Mouse (Mus musculus) leukemia stem cell, adult 10-12 weeks (primary cell): ENCODE measurements around the gene Tff3. TPM values are rescaled to one million over a fixed set of nuclear protein-coding genes. Genes with fewer than 3 reads are reported as not detected.

Experiments
- polyA plus RNA-seq: library from polyadenylated mRNA; stranded (reverse); fragments of >175 nt; gene quantifications from 2 replicates; pipeline ENCODE4 v1.2.3, GENCODE M21; 2012; ENCODE audit warnings: low replicate concordance

The Tff3 gene
- not detected in 2 replicates for polyA plus RNA-seq

DNA sequence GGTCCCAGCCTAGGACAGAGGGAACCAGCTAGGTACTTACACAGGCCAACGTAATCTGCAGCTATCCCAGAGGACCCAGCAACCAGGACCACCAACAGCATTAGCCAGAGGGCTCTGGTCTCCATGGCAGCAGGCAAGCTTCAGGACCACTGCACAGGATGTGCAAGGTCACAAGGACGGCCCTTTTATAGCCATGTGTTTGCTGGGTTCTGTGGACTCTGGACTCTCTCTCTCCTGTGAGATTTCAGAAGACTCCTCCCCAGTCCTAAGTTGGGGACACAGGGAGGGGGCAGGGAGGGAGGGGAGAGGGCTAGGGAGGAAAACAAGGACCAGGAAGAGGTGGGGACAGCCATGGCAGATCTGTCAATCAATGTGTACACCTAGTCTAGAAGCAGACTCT, at the start of gene Tff3:
Gene Tff3 (minus strand): TSS at position 195 of the 400 bp plus-strand sequence.

DNA sequence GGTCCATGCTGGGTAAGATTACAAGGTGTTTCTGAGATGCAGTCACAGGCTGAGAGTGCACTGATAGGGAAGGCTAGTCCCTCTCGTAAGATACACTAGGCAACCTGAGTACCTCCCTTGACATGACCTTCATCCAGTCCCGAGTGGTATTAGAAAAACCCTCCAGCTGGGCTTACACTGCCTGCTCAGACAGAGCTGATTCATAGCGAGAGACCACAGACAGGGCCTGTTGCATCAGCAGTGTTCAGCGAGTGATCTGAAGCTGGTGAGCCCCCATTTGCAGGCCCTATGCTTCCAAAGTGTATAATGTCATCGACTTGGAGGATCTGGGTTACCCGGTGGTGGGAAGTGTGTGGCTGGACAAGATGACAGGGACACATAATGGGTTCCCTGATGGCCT, 35.7 kb upstream of the Tff3 start, which contains the start of gene Tff1:
Gene Tff1 (minus strand): TSS at position 151 of the 400 bp plus-strand sequence.

DNA sequence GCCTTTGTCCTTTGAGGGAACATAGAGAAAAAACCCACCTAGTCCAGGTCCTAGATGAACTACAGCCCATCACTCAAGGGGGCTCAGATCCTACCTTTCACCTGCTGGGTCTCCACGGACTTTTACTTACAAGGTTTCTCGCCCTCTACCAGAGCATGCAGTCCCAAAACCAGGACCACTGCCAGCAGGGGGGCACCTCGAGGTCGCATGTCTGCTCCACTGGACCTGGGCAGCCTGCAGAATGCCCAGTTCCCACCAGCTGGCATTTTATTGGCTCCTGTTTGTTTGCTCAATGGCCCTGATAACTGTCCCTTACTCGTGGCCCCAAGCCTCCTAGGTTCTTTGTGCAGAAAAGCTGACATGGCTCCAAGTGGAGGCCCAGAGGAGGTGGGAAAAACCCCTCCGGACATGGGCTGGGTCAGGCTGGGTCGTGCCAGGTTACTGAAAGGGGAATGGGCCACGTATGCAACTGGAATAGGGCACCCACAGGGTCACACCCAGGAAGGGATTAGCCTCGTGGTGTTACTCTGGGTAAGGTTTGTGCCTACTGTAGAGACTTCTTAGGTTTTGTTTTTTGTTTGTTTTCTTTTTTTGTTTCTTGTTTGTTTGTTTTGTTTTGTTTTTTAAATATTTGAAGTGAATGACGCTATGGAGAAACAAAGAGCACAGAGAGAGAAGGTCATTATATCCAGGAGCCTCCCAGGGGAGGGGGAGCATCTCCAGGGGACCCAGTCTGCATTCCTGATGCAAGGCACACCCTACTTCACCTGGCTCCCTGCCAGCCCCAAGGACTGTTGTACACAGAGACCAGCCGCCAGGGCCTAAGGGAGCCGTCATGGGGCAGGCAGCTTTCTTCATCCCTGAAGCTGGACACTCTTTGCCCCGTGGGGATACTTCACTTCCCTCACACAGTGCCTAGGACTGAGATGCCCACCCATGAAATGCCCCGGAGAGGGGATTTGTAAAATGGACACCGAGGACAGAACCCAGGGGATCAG, 14.9 kb upstream of the Tff3 start, which contains the start of gene Tff2:
Gene Tff2 (minus strand): TSS at position 243 of the 998 bp plus-strand sequence.

Other genes starting within 250 kb of the Tff3 start
- 0.05 TPM in 1 of 2 replicates, not detected in the other for gene Glp1r, start 227.8 kb downstream of the Tff3 start, polyA plus RNA-seq
- gene Umodl1, start 175.0 kb downstream of the Tff3 start, polyA plus RNA-seq: not detected in 2 replicates
- gene Abcg1, start 72.0 kb downstream of the Tff3 start, polyA plus RNA-seq: 17.0 and 23.7 TPM in 2 replicates
- gene Tff2, start 14.6 kb upstream of the Tff3 start, polyA plus RNA-seq: not detected in 2 replicates
- gene Tff1, start 35.6 kb upstream of the Tff3 start, polyA plus RNA-seq: not detected in 2 replicates
- gene Tmprss3, start 69.3 kb upstream of the Tff3 start, polyA plus RNA-seq: not detected in 2 replicates
- 19.0 and 36.9 TPM in 2 replicates for gene Ubash3a, start 78.2 kb upstream of the Tff3 start, polyA plus RNA-seq
- gene Rsph1, start 147.7 kb upstream of the Tff3 start, polyA plus RNA-seq: 0.55 TPM in 2 replicates
- gene Slc37a1, start 157.1 kb upstream of the Tff3 start, polyA plus RNA-seq: 5.9 and 7.2 TPM in 2 replicates